Mouse (Mus musculus) embryo, embryonic 11 days (tissue): Measurements from ENCODE around the gene Samm50.
"Not testable (repeated sequence)": the region's sequence is repeated elsewhere in the genome, so short reads cannot be mapped to it uniquely, and the experiment has no call there.

Experiments used
- DNase-seq: peaks from one replicate; pipeline ENCODE4 v3.0.0-alpha.2; 2015

Gene Samm50

GRCm38 (mm10) chr15:84192058-84192791 lies at the start of gene Samm50:
TSS of gene Samm50 (plus strand) at chr15:84192241.
- peak; percentile 96 for DNase-seq

DNA sequence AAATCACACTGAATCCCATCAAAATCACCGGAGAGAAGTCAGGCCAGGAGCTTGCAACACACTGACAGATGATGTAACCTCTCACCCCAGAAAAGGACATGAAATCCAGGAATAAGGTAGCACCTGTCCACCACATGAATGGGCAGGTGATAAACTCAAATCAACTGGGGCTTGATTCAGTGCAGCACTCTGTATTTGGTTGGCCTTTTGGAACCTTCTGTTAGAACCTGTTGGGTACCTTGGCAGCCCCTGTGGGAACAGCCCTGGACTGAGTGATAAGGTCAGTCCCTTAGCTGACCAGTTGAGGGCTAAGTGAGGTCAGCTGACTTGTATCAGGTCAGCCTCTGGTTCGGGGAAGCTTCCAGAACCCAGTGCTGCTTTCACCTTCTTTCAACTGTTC lies 35.9 kb upstream of the Samm50 start:
- DNase-seq, result no peak

DNA sequence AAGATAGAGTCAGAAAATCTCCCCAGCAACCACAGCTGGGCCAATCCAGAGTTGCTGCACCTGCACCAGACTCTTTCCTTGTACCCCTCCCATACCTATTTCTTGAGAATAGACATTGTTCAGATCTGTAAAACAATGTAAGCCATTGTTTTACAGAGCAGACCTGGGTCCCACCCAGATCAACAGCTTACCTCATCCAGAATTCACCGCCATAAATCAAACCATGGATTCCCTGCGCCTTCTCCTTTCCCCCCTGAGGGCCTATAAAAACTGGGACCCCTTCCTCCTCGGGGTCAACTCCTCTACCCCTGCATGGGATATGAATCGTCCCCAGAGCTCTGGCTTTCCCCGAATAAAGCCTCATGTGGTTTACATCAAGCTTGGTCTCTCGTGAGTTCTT lies 34.5 kb upstream of the Samm50 start:
- not testable (repeated sequence) for DNase-seq

GRCm38 (mm10) chr15:84161871-84162270 lies 30.2 kb upstream of the Samm50 start:
- no peak for DNase-seq

DNA sequence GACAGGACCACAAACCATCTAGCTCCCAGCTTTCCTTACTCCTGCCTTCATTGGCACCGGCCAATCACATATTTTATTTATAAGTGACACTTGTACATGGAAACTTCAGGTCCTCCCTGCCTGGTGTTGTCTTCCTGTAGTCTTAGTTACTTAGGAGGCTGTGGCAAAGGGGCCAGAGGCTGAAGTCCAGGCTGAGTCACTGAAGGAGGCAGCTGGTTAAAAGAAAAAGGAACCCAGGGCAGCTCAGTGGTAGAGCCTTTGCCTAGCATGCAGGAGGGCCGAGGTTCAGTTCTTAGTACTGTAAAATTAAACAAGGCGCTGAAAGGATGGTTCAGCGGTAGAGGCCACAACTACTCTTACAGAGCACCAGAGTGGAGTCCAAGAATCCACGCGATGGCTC lies 25.2 kb upstream of the Samm50 start:
- DNase-seq, result no peak

DNA sequence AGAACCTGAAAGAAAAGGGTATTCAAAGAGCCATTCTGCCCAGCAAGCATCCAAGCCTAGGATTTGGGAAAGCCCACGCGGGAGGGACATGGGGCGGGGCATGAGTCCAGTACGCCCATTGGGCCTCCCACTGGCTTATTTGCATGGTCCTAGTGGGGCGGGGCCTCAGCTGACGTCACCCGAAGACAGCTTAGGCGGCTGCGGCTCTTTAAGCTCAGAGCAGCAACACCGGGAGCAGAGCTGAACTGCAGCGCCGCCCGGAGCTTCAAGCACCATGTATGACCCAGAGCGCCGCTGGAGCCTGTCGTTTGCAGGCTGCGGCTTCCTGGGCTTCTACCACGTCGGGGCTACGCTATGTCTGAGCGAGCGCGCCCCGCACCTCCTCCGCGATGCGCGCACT lies 24.4 kb upstream of the Samm50 start, which contains the start of gene Pnpla3:
Pnpla3 (plus strand) TSS at position 238 of the 400 bp plus-strand sequence.
- DNase-seq, result peak; percentile 99

DNA sequence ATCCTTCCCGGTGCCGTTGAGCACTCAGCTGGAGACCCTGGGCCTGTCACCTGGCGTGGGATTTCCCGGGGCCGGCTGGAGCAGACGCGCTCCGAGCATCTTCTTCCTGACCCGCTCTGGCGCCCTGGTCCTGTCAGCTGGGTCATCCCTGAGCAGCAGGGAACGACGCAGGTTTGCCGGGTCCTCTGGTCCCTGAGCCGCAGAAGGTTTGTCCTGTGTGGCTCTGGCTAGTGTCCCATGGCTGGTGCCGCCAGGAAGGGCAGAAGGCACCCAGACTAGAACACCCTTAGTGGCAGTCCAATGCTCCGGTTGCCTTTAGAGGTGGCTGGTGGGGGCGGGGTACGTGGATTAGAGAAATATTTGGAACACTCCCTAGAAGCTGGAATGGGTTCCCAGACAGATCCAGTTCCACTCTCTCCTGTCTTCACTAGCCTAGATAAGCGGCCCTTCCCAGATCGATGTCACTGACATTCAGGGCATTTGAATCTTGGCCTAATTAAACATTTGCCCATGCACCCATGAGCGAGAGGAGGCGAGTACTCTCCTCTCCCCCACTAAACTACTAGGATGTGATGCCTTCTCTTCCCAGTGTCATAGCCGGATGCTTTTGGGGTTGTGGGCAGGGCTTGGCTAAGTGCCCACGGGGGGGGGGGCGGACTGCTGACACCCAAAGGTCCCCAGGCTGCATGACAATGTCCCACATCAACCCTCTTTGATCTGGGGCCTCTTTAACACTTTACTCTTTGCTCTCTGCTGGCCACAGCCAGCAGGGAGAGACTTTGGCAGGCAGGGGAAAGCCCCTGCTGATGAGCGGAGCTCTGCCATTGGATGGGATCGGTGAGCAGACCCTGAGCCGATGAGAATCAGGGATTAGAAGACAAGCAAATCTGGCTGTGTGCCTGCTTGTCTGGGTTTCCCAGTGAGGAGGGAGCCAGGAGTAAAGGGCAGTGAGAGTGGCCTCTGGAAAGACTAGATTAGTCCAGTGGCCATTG lies 23.6 kb upstream of the Samm50 start:
- peak; percentile 56 for DNase-seq

DNA sequence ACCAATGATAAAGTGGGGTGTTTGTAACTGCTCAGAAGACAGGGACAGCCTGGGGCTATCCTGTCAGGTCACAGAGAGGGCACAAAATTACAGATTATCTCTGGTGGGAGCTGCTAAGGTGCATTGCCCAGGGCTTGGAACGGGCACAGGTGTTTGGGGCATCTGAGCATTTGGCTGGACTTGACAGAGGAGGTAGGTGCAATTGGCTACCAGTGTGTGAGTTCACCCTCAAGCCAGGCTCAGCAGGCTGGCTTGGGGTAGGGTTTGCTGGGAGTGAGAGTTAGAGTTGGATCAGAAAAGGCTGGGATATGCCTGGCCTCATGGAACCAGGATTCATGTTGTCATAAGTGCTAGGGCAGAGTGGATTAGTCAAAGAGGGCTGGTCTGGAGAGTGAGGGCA lies 22.5 kb upstream of the Samm50 start:
- DNase-seq, result no peak

GRCm38 (mm10) chr15:84171166-84171565 lies 20.9 kb upstream of the Samm50 start:
- DNase-seq, result no peak

- DNase-seq, result no peak
These were observed 13.3 kb upstream of the Samm50 start for GRCm38 (mm10) chr15:84178733-84179132.

DNA sequence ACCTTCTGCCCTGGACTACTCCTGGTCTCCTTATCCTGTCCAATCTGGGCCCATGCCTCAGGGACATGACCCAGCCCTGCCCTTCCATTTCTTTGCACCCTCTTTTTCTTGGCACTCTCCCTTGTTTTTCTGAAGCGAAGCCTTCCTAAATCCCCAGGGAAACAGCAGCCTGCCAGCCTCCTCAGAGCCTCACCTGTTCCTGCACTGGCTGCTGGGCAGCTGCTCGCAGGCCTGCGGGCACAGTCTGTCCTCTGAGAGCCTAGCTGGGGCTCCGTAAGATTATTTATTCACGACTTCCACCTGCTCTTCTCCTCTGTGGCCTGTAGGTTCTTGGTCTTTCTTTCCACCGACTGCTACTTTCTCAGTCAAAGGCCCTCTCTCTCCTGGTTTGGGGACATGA lies 10.0 kb upstream of the Samm50 start:
- DNase-seq, result no peak

DNA sequence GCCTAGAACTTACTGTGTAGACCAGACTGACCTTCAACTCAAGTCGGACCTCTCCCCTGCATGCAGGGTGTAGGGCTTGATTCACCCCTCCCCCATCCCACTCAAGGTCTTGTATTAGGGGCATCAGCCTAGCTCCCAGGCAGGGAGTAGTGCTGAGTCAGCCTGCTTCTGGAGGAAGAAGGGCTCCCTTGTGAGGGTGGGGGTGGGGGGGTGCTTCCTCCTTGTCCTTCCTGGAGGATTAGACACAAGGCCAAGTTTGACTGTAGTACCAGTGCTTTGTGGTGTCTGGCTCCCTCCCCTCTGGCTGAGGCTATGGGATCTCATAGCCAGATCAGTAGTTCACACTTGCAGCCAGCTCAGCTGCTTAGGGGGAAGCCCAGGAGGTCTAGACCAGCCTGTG lies 8.1 kb upstream of the Samm50 start:
- DNase-seq, result no peak

DNA sequence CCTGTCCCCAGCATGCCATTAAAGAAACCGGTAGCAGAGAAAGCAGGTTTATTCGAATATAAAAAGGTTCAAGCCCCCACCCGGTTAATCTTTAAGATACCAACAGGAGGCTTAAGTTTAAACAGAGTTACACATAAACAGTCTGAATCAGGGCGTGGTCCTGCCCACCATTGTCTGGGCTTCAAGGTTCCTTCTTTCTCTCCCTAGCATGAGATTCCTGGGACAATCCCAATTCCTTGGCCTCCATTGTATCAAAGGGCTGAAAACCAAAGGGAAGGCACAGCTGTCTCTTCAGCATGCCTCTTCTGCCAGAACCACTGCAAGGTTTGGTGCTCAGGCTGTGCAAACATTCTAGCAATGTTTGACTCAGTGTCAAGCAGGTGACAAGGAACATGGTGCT lies 5.8 kb upstream of the Samm50 start:
- no peak for DNase-seq

DNA sequence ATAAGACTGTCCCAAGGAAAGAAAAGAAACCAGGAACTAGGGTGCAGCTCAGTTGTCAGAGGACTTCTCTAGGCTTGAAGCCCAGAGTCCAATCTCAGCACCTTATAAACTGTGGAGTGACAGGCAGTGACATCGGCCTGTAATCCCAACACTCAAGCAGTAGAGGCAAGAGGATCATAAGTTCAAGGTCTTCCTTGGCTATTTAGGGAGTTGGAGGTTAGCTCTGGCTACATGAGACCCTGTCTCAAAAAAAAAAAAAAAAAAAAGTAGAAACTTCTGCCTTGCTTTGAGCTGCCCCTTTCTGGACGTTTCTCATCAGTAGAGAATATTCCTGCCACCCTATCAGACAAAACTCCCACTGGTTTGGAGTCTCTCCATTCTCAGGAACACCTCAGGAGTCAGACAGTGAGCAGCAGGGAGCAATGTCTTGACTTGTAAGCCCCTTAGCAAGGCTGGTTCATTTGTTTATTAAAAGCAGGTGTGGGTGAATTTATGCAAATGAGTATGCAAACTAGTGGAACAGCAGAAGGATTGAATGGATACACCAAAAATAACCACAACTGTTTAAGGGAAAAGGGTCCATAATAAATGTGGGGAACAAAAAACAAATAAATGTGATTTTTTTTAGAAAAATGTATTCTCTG lies 3.0 kb upstream of the Samm50 start:
- DNase-seq, result no peak

DNA sequence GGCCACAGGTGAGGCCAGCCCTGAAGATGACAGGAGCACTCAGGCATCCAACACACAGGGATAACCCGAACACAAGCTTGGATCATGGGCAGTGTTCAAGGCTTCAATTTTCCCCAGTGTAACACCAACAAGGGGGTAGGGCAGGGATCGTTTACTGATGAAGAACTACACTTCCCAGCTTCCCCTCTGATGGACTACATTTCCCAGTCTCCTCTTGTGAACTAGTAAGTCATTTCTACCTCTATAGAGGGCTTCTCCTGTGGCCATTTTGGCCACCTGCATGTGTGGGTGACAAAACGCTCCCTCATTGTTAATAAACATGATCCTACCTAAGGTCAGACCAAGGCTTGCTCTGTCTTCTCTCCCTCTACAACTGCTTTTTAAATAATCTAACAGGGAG lies 2.2 kb upstream of the Samm50 start:
- DNase-seq, result peak; percentile 42

DNA sequence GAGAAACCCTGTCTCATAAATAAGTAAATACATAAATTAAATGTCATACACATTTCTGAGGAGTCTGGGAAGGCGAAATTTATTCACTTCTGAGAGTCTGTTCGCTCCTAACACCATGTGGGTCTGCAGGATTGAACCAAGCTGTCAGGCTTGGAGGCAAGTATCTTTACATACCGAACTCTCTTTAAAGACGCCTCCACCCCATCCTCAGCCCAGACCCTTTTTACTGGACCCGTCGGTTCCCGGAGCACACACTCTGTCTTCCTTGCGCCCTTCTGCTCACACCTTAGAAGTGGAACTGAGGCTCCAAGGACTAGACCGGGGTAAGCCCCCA lies 350 bp upstream of the Samm50 start:
- no peak for DNase-seq

- no peak for DNase-seq
These were observed 4.6 kb downstream of the Samm50 start for GRCm38 (mm10) chr15:84196486-84197165.

DNA sequence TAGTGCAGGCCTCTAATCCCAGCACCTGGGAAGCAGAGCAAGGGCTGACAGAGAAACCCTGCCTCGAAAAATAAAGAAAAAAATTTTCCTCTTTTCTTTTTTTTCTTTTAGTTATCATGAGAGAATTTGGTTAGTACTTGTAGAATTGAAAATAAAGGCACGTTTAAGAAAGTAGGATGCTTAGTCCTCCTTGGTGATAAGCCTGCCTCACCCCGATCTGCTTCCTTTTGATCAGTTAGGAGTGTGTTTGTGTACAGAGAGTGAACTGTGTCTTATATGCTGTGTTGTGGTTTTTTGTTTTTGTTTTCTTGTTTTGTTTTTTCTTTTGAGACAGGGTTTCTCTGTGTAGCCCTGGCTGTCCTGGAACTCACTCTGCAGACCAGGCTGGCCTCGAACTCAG lies 15.3 kb downstream of the Samm50 start:
- no peak for DNase-seq

GRCm38 (mm10) chr15:84209517-84210412 lies 17.7 kb downstream of the Samm50 start:
- DNase-seq, result no peak

DNA sequence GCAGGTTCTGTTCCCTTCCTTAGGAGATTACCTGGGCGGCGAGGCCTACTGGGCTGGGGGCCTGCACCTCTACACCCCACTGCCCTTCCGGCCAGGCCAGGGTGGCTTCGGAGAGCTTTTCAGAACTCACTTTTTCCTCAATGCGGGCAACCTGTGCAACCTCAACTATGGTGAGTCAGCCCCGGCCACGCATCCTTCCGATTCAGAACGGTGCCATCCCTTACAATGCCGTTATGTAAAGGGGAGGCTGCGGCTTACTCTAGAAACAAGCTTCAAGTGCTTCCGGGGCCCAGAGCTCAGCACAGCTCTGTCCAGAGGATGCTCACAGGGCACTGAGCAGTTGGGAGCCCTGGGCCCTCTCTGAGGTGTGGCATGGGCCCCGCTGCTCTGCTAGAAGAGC lies 18.4 kb downstream of the Samm50 start:
- no peak for DNase-seq

GRCm38 (mm10) chr15:84210941-84211340 lies 18.9 kb downstream of the Samm50 start:
- no peak for DNase-seq

DNA sequence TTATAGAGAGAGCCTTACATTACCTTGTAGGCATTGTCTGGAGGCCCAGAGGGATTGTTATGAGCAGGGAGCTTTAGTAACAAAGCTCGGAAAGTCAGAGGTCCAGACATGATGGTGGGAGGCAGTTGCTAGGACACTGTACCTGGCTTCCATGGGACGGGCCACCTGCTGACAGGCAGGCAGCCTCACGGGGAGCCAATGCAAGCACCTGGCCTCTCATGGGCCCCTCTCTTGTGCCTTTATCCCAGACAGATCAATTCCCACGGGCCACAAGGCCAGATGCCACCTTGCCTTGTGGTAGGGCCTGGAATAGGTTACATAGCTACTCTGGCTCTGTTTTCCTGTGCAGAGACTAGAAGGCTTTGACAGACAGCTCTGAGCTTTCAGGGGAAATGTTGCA lies 19.5 kb downstream of the Samm50 start:
- DNase-seq, result no peak
